Mouse (Mus musculus) lung, embryonic 16.5 days (tissue): ENCODE results near the gene Gabrg3. TPM values are rescaled to one million over a fixed set of nuclear protein-coding genes. Genes with fewer than 3 reads are reported as not detected.

Experiments used
- ATAC-seq: fragments of 200-750 bp; cut with Nextera tagmentation; 2 replicates; pipeline ENCODE4 v1.8.0; 2017; ENCODE audit warnings: low read depth, mild to moderate bottlenecking, moderate library complexity
- H3K27ac ChIP-seq: fragments of 300-500 bp; sonication (generic); 2 replicates; pipeline ENCODE4 v1.5.1; 2014; ENCODE audit warnings: mild to moderate bottlenecking, control low read depth, low read length
- H3K27me3 ChIP-seq: fragments of 300-500 bp; sonication (generic); 2 replicates; pipeline ENCODE4 v1.6.1; 2014; ENCODE audit warnings: low read depth, low read length, mixed read lengths; ENCODE audit not compliant: control insufficient read depth, insufficient read depth
- H3K36me3 ChIP-seq: fragments of 300-500 bp; sonication (generic); 2 replicates; pipeline ENCODE4 v1.6.1; 2014; ENCODE audit warnings: low read length; ENCODE audit not compliant: control insufficient read depth, insufficient read depth
- H3K4me1 ChIP-seq: fragments of 300-500 bp; sonication (generic); replicated peaks from 2 replicates; pipeline ENCODE4 v1.6.1; 2014; ENCODE audit warnings: low read length, mixed read lengths; ENCODE audit not compliant: control insufficient read depth, insufficient read depth
- H3K4me2 ChIP-seq: fragments of 300-500 bp; sonication (generic); 2 replicates; pipeline ENCODE4 v1.6.1; 2014; ENCODE audit warnings: low read depth, low read length, control low read depth
- H3K4me3 ChIP-seq: fragments of 300-500 bp; sonication (generic); 2 replicates; pipeline ENCODE4 v1.5.1; 2014; ENCODE audit warnings: mild to moderate bottlenecking, low read length, control low read depth
- H3K9ac ChIP-seq: fragments of 300-500 bp; sonication (generic); 2 replicates; pipeline ENCODE4 v1.6.1; 2014; ENCODE audit warnings: low read length, control low read depth
- H3K9me3 ChIP-seq: fragments of 300-500 bp; sonication (generic); 2 replicates; pipeline ENCODE4 v1.6.1; 2016; ENCODE audit warnings: low read length; ENCODE audit not compliant: control insufficient read depth
- WGBS: fragments of 180-500 bp; shearing (Covaris S2); extraction: QIAGEN DNeasy Blood & Tissue Kit; methylation state at CpG from one replicate; pipeline ENCODE4 v1.1.7; 2014; 5-methylcytosine and 5-hydroxymethylcytosine counted together
- polyA plus RNA-seq: library from polyadenylated mRNA; unstranded; fragments of >200 nt; fragmentation: Nextera tagmentation; extraction: Ambion mirVana; gene quantifications from 2 replicates; pipeline ENCODE4 v1.2.1, GENCODE M21; 2015

The Gabrg3 gene
- polyA plus RNA-seq, 1 experiment from 2014 or later, result 0.28 TPM

DNA sequence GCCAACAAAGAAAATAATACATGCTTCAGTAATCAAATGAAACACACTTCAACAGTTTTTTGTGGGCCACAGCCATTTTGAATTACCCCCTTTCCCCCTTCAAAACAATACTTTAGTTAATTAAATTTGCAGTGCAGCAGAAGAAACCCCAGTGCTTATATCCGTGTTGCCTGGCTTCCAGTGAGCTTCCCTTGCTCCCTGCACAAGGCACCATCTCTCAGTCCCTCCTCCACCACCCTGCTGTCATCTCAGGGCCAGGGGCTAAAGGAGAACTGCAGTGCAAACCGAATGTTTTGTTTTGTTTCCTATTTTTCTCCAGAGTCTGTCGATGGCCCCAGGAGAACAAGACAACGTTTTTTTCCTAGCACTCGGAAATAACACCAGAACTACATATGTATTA, 233.2 kb downstream of the Gabrg3 start:
- WGBS, result 46% methylated on average over 5 of the region's 5 CpGs
- H3K9ac ChIP-seq, result no peak overlapping the region
- no peaks in the 10 kb centered on the region for H3K27me3 ChIP-seq
- no peaks in the 10 kb centered on the region for H3K36me3 ChIP-seq
- no peaks in the 10 kb centered on the region for H3K4me1 ChIP-seq
- no peak for ATAC-seq
- no peak overlapping the region for H3K4me2 ChIP-seq
- no peaks in the 10 kb centered on the region for H3K9me3 ChIP-seq
- H3K4me3 ChIP-seq, result no peak overlapping the region
- H3K27ac ChIP-seq, result no peak overlapping the region

DNA sequence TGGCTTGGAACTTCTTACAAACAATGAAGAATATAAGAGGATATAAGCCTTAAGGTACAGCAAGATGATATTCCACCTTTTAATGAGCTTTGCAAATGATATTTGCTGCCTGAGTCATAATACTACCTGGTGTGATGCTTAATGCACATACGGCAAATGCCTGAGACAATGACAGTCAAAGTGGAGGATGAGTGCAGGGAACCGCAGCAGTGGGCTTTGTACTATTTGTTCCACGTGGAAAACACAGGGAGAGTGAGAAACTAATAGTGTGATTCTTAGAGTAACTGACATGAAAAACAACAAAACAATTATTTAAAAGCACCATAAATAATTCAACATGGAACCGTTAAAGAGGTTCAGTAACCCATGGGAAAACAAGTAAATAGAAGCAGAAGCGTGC, 236.2 kb downstream of the Gabrg3 start:
- Histone ChIP-seq H3K4me3 (no peak overlapping the region), H3K9ac (no peak overlapping the region), H3K4me2 (no peak overlapping the region), H3K9me3 (no peaks in the 10 kb centered on the region), H3K36me3 (no peaks in the 10 kb centered on the region), H3K4me1 (no peaks in the 10 kb centered on the region), H3K27me3 (no peaks in the 10 kb centered on the region), H3K27ac (no peak overlapping the region)
- 69% methylated on average over 5 of the region's 5 CpGs for WGBS
- no peak for ATAC-seq

DNA sequence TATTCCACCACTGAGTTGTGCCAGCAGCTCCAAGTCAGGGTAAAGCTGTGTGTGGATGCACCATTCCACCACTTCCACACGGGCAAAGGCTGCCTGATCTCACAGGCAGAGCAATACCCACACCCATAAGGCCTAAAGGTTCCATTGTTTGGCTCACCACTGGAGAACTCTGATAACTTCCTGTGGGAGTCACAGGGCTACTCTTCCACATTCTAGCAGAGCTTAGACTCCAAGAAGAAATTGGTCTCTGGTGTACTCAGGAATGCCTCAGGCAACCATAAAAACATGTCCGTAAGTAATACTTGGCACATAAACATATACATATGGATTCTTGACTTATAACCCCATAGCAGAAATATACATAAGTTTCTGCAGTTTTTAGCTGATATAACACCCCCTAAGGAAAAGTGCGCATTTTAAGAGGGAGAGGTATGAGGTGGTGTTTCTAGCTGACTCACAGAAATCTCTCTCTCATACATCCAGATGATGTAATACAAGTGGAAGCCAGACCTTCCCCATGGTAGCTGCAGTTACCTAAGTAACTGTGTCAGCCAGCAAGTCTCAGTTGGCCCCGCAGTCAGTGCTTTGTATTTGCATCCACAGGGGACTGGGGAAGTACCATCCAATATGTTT, 248.8 kb downstream of the Gabrg3 start:
- H3K9me3 ChIP-seq, result no peaks in the 10 kb centered on the region
- no peaks in the 10 kb centered on the region for H3K27me3 ChIP-seq
- no peak overlapping the region for H3K27ac ChIP-seq
- no peaks in the 10 kb centered on the region for H3K36me3 ChIP-seq
- no peak overlapping the region for H3K4me3 ChIP-seq
- ATAC-seq, result no peak
- H3K9ac ChIP-seq, result no peak overlapping the region
- 77% methylated on average over 4 of the region's 4 CpGs for WGBS
- no peak overlapping the region for H3K4me2 ChIP-seq
- H3K4me1 ChIP-seq, result no peaks in the 10 kb centered on the region

DNA sequence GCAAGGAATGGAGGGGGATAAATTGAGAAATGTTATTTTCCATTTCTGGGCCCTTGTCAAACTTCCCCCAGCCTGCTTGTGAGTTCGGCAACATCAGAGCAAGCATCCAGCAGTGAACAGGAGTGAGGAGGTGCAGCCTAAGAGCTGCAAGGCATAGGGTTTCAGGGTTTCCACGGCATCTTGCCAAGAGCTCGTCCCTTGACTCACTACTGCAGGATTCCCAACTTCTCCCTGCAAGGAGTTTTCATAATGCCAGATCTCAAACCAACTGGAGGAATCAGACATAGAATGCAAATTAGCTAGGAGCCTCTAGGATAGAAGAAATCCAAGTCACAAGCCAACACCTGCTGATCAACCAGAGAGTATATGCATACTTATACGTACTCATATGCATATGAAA, 254.0 kb downstream of the Gabrg3 start:
- H3K36me3 ChIP-seq, result no peaks in the 10 kb centered on the region
- H3K4me3 ChIP-seq, result no peak overlapping the region
- no peaks in the 10 kb centered on the region for H3K4me1 ChIP-seq
- WGBS, result 68% methylated on average over 4 of the region's 4 CpGs
- H3K4me2 ChIP-seq, result no peak overlapping the region
- no peak overlapping the region for H3K9ac ChIP-seq
- H3K9me3 ChIP-seq, result no peaks in the 10 kb centered on the region
- ATAC-seq, result no peak
- H3K27me3 ChIP-seq, result no peaks in the 10 kb centered on the region
- H3K27ac ChIP-seq, result no peak overlapping the region

DNA sequence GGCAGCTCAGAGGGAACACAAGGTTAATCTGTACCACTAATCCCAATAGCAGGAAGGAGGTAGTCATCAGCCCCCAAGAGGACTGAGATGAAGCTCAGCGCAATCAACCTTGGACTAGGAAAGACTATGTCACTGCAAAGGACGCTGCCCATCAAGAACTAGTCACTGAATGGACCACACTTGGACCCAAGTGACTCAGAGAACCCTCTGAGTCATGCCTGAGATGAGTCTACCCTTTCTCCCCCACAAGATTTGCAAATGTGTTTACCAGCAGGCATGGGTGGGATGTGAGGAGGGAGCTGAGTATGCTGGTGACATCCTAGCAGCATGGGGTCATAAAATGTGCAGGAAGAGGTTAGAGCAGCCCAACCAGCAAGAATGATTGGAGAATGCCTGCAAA, 254.5 kb downstream of the Gabrg3 start:
- H3K4me2 ChIP-seq, result no peak overlapping the region
- no peaks in the 10 kb centered on the region for H3K9me3 ChIP-seq
- H3K4me1 ChIP-seq, result no peaks in the 10 kb centered on the region
- H3K36me3 ChIP-seq, result no peaks in the 10 kb centered on the region
- H3K27me3 ChIP-seq, result no peaks in the 10 kb centered on the region
- ATAC-seq, result no peak
- 78% methylated on average over 2 of the region's 2 CpGs for WGBS
- no peak overlapping the region for H3K4me3 ChIP-seq
- no peak overlapping the region for H3K9ac ChIP-seq
- no peak overlapping the region for H3K27ac ChIP-seq

DNA sequence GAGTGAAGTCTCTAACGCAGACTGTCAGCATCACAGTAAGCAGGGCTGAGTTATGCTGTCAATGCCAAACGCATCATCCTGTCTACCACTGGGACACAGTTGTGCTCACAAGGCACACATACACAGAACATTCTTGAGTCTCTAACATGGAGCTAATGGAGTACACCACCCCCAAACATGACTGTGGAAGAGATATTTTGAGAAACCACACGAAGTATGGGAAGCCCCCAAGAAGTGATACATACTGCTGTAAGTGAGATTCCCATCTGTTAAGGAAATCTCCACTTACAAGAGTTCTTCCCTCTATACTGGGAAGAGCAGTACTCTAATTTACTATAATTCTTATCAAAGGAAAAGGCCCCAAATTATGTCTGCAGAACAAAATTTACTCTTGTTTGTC, 286.9 kb downstream of the Gabrg3 start:
- 55% methylated on average over 3 of the region's 3 CpGs for WGBS
- no peak for ATAC-seq
- no peaks in the 10 kb centered on the region for H3K9me3 ChIP-seq

DNA sequence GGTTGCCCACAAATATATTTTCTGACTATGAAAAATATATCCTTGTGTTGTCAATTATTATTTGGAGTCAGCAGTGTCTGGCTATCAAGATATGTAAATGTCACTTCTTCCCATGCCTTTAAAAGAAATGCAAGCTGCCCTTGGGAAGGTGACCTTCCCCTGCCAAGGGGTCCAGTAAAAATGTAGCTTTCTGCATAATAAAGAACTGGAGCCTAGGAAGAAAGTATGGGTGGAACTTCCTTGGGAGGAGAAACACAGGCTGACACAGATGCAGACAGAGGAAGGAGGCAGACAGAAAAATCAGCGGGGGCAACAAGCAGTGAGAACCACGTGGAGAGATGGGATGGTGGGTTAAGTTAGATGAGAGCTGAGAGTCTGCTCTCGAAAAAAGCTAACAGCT, 304.9 kb downstream of the Gabrg3 start:
- Histone ChIP-seq H3K9me3 (no peaks in the 10 kb centered on the region), H3K4me3 (no peak overlapping the region), H3K4me1 (no peaks in the 10 kb centered on the region), H3K36me3 (no peaks in the 10 kb centered on the region), H3K27me3 (no peaks in the 10 kb centered on the region), H3K27ac (no peak overlapping the region), H3K4me2 (no peak overlapping the region), H3K9ac (no peak overlapping the region)
- ATAC-seq, result no peak
- WGBS, result 60% methylated on average over 3 of the region's 3 CpGs

More for the DNA sequence above, 286.9 kb downstream of the Gabrg3 start:
- Histone ChIP-seq H3K4me2 (no peak overlapping the region), H3K4me1 (no peaks in the 10 kb centered on the region), H3K27me3 (no peaks in the 10 kb centered on the region), H3K4me3 (no peak overlapping the region), H3K9ac (no peak overlapping the region), H3K36me3 (no peaks in the 10 kb centered on the region), H3K27ac (no peak overlapping the region)

DNA sequence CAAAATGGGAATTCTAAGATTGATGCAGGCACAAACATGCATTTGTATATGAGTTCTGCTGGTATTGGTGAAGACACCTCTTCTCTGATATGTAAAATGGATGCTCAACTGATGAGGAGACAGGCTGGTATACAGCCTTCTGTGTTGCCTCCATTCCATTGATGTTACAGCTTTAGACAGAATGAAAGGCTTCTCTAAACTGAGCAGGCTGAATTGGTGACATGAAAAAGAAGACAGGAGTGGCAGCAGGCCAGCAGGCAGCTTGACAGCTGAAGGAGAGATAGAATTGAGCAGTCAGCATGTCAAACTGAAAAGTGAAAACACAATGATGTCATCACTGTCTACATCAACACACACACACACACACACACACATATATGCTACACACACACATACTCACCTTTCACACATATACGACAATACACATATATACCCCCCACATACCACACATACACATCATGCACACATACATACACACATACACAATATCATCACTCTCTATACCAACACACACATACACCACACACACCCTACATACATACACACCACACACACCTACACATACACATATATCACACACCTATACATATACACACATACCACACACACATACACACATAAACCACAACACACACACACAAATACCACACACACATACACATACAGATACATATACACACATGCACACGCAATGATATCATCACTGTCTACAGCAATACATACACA, 315.4 kb downstream of the Gabrg3 start:
- no peaks in the 10 kb centered on the region for H3K9me3 ChIP-seq
- no peaks in the 10 kb centered on the region for H3K27me3 ChIP-seq
- no peaks in the 10 kb centered on the region for H3K36me3 ChIP-seq
- WGBS, result 78% methylated on average over 2 of the region's 2 CpGs
- H3K4me3 ChIP-seq, result no peak overlapping the region
- ATAC-seq, result no peak
- no peaks in the 10 kb centered on the region for H3K4me1 ChIP-seq
- H3K27ac ChIP-seq, result no peak overlapping the region
- H3K9ac ChIP-seq, result no peak overlapping the region
- H3K4me2 ChIP-seq, result no peak overlapping the region

DNA sequence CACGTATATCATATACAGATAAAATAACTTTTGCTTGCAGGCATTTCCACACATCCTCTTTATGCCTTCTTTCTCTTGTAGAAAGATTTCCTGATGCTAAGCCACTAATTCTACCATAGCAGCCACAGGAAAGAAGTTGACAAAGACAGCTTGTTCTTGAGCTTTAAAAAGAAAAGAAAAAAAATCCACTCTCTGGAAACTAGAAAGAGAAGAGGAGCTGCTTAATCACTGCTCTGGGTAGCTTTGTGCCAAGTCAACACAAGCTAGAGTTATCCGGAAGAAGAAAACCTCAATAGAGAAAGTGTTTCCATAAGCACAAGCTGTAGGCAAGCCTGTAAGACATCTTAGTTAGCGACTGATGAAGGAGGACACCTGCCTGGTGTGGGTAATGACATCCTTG, 321.6 kb downstream of the Gabrg3 start:
- no peak overlapping the region for H3K27ac ChIP-seq
- no peak overlapping the region for H3K9ac ChIP-seq
- no peak for ATAC-seq
- no peaks in the 10 kb centered on the region for H3K36me3 ChIP-seq
- no peaks in the 10 kb centered on the region for H3K4me1 ChIP-seq
- WGBS, result 75% methylated on average over 3 of the region's 3 CpGs
- no peak overlapping the region for H3K4me2 ChIP-seq
- no peaks in the 10 kb centered on the region for H3K27me3 ChIP-seq
- no peak overlapping the region for H3K4me3 ChIP-seq
- no peaks in the 10 kb centered on the region for H3K9me3 ChIP-seq
